Mouse (Mus musculus) heart, embryonic 15.5 days (tissue): Measurements from ENCODE around the gene Chmp3. TPM values are rescaled to one million over a fixed set of nuclear protein-coding genes. Genes with fewer than 3 reads are reported as not detected.

Experiments
- polyA plus RNA-seq: library from polyadenylated mRNA; unstranded; fragments of >200 nt; fragmentation: Nextera tagmentation; extraction: Ambion mirVana; gene quantifications from 2 replicates; pipeline ENCODE4 v1.2.1, GENCODE M21; 2015

Gene Chmp3
- polyA plus RNA-seq, 1 experiment from 2014 or later: 63.0 TPM

Other genes starting within 250 kb of the Chmp3 start
- 97.1 and 101 TPM in 2 replicates for gene Smyd1, start 221.6 kb upstream of the Chmp3 start, polyA plus RNA-seq
- 0.76 TPM in 1 of 2 replicates, not detected in the other for gene Cd8b1, start 221.0 kb upstream of the Chmp3 start, polyA plus RNA-seq
- gene Cd8a, start 170.4 kb upstream of the Chmp3 start, polyA plus RNA-seq: 0.66 TPM in 1 of 2 replicates, not detected in the other
- gene Rmnd5a, start 103.2 kb upstream of the Chmp3 start, polyA plus RNA-seq: 8.4 and 9.9 TPM in 2 replicates
- 14.5 and 15.8 TPM in 2 replicates for gene Rnf103, start 49.9 kb upstream of the Chmp3 start, polyA plus RNA-seq
- gene Kdm3a, start 89.2 kb downstream of the Chmp3 start, polyA plus RNA-seq: 30.3 and 36.8 TPM in 2 replicates
- gene Reep1, start 163.8 kb downstream of the Chmp3 start, polyA plus RNA-seq: 18.0 and 21.5 TPM in 2 replicates